Mouse (Mus musculus) forebrain, embryonic 11.5 days (tissue): Measurements from ENCODE around the gene Tnk2. TPM values are rescaled to one million over a fixed set of nuclear protein-coding genes. Genes with fewer than 3 reads are reported as not detected.

Experiments
- ATAC-seq: fragments of 200-750 bp; cut with Nextera tagmentation; replicated peaks from 2 replicates; pipeline ENCODE4 v1.8.0; 2017; ENCODE audit warnings: moderate TSS enrichment; ENCODE audit not compliant: low FRiP score
- DNase-seq: peaks from one replicate; pipeline ENCODE4 v3.0.0-alpha.2; 2017; ENCODE audit warnings: low spot score
- H3K27ac ChIP-seq: fragments of 300-500 bp; sonication (generic); 2 replicates; pipeline ENCODE4 v1.5.1; 2014; ENCODE audit warnings: low read depth, low read length
- H3K27me3 ChIP-seq: fragments of 300-500 bp; sonication (generic); 2 replicates; pipeline ENCODE4 v1.6.1; 2014; ENCODE audit warnings: mild to moderate bottlenecking, low read length, mixed read lengths; ENCODE audit not compliant: control insufficient read depth, insufficient read depth
- H3K36me3 ChIP-seq: fragments of 300-500 bp; sonication (generic); 2 replicates; pipeline ENCODE4 v1.6.1; 2014; ENCODE audit warnings: mild to moderate bottlenecking, low read length, moderate library complexity, mixed read lengths; ENCODE audit not compliant: control insufficient read depth, insufficient read depth
- H3K4me1 ChIP-seq: fragments of 300-500 bp; sonication (generic); replicated peaks from 2 replicates; pipeline ENCODE4 v1.6.1; 2014; ENCODE audit warnings: low read length, mixed read lengths; ENCODE audit not compliant: control insufficient read depth, insufficient read depth
- H3K4me2 ChIP-seq: fragments of 300-500 bp; sonication (generic); 2 replicates; pipeline ENCODE4 v1.6.1; 2014; ENCODE audit warnings: low read depth, mild to moderate bottlenecking, low read length, moderate library complexity, mixed read lengths; ENCODE audit not compliant: severe bottlenecking
- H3K4me3 ChIP-seq: fragments of 300-500 bp; sonication (generic); 2 replicates; pipeline ENCODE4 v1.5.1; 2014; ENCODE audit warnings: low read depth, low read length
- H3K9ac ChIP-seq: fragments of 300-500 bp; sonication (generic); 2 replicates; pipeline ENCODE4 v1.6.1; 2014; ENCODE audit warnings: low read length
- H3K9me3 ChIP-seq: fragments of 300-500 bp; sonication (generic); 2 replicates; pipeline ENCODE4 v1.6.1; 2016; ENCODE audit warnings: low read length, mixed read lengths; ENCODE audit not compliant: control insufficient read depth
- WGBS: fragments of 180-500 bp; shearing (Covaris S2); extraction: QIAGEN DNeasy Blood & Tissue Kit; methylation state at CpG from one replicate; pipeline ENCODE4 v1.1.7; 2014; 5-methylcytosine and 5-hydroxymethylcytosine counted together
- polyA plus RNA-seq: library from polyadenylated mRNA; unstranded; fragments of >200 nt; fragmentation: Nextera tagmentation; extraction: Ambion mirVana; gene quantifications from 2 replicates; pipeline ENCODE4 v1.2.1, GENCODE M21; 2014

Tnk2 gene
- polyA plus RNA-seq, 1 experiment from 2014 or later: 11.2 TPM

DNA sequence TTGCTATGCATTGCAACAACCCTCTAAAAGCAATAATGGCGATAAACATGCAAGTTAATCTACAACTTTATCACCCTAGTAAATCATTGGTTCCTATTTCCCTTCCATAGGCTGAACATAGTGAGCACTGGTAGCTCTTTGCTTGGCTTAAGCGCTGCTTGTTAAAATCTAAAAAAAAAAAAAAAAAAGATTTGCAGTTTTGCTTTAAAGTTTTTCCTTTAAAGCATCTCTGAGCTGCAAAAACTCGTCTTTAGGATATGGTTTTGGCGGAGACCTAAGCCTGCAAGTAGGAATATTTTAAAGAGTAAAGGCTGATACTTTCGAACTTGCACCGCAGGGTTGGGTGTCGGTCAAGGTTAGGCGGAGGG, 35.3 kb upstream of the Tnk2 start:
- DNase-seq (no peak), ATAC-seq (no peak)
- Histone ChIP-seq H3K36me3 (no peaks in the 10 kb centered on the region), H3K4me1 (peaks cover 2% of the 10 kb centered on the region; the same call in 1 of the 2 replicates), H3K4me3 (peak overlapping the region; percentile 76), H3K9me3 (no peaks in the 10 kb centered on the region), H3K27ac (peak overlapping the region; percentile 89; the same call in 1 of the 2 replicates), H3K9ac (peak overlapping the region; percentile 89), H3K27me3 (no peaks in the 10 kb centered on the region), H3K4me2 (peak overlapping the region; percentile 62)
- WGBS: 12% methylated on average over 8 of the region's 8 CpGs

DNA sequence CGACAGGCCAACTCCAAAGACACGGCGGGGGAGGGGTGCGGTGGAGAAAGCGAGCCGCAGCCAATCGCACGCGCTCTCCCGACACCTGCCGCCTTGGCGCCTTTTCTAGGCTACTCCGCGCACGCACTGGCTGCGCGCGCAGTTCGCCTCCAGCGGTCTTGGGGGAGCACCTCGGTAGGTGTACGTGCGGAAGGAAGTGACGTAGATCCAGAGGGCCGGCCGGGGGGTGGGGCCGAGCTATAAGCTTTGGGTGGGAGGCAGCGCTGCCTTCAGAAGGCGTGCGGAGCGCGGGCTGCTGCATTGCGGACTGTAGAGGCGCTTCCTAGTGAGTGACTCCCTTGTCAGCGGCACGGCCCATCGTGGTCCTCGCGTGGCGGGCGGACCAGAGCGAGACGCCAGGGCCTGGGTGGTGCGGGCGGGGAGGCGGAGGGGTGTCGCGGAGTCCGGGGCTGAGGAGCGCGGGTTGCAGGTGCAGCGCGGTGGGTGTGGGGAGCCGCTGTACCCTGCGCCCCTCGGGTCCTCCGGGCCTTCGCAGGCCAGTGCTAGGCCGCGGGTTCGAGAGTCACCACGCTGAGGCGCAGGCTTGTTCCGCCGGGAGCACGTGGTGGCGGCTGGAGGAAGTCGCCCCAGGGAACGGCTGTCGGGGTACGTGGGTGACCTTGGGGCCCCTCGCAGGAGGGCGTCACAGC, 34.8 kb upstream of the Tnk2 start, which contains the start of gene Tfrc:
Tfrc (plus strand) TSS at position 209 of the 689 bp plus-strand sequence.
- Histone ChIP-seq H3K27me3 (no peaks in the 10 kb centered on the region), H3K4me3 (peak within 1 kb of the TSS; percentile 76), H3K9ac (peak within 1 kb of the TSS; percentile 89), H3K27ac (peak within 1 kb of the TSS; percentile 89), H3K9me3 (no peaks in the 10 kb centered on the region), H3K4me2 (peak within 1 kb of the TSS; percentile 62), H3K36me3 (no peaks in the 10 kb centered on the region), H3K4me1 (peaks cover 2% of the 10 kb centered on the region; the same call in 1 of the 2 replicates)
- DNase-seq (peak; percentile 100), ATAC-seq (peak; percentile 99)
- WGBS: under 1% methylated on average over 73 of the region's 73 CpGs

DNA sequence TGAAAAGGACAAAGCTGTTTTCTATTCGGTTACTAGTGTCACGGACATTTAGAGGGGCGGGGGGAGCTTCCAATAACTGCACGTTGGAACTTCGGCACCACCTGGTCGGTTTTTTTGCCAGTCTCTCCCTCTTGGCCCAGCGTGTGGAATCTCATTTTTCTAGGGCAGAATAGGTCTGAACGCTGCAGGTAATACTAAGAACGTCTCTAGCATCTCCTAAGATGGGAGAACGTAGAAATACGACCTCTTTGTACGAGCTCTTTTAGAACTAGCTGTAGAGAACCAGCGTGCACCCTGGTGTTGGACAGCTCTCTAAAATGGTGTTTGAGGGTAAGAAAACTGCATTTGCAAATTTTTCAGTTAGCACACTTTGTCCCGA, 34.3 kb upstream of the Tnk2 start:
- H3K4me1 ChIP-seq: peaks cover 2% of the 10 kb centered on the region; the same call in 1 of the 2 replicates
- peak overlapping the region; percentile 76 for H3K4me3 ChIP-seq
- ATAC-seq (0 out of 2 replicates have a peak, but pooled peaks have one; percentile 1), DNase-seq (no peak)
- no peaks in the 10 kb centered on the region for H3K9me3 ChIP-seq
- no peaks in the 10 kb centered on the region for H3K27me3 ChIP-seq
- H3K27ac ChIP-seq: peak overlapping the region; percentile 89
- 0% methylated on average over 14 of the region's 14 CpGs for WGBS
- peak overlapping the region; percentile 89 for H3K9ac ChIP-seq
- H3K4me2 ChIP-seq: peak overlapping the region; percentile 62
- H3K36me3 ChIP-seq: no peaks in the 10 kb centered on the region

DNA sequence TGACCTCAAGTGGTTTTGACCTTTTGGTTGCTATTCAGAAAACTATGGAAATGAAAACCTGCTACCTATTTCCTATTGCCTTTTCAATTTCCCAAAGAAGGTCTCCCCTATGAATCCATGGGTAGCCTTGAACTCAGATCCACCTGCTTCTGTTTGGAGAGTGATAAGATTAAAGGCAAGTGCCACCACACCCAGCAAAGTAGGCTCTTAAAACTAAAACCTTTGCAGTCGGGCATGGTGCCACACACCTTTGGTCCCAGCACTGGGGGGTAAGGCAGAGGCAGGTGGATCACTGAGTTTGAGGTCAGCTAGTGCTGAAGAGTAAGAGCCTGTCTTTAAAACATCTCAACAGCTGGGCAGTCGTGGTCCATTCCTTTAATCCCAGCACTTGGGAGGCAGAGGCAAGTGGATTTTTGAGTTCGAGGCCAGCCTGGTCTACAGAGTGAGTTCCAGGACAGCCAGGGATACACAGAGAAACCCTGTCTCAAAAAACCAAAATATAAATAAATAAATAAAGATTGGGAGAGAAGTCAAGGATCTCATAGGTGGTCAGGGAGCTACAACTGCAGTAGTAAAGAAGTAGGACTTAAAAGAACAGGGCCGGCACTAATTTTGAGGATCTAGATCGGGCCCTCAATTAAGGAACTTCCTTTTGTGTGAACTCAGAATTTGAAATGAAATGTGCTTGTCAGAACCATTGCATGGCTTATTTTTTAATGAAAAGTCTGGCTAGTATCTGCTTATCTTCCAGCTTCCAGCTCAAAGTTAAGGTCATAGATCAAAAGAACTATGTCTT, 33.0 kb upstream of the Tnk2 start:
- DNase-seq: no peak
- H3K36me3 ChIP-seq: no peaks in the 10 kb centered on the region; the same call in 1 of the 2 replicates
- H3K27ac ChIP-seq: no peak overlapping the region
- H3K4me1 ChIP-seq: peaks cover 2% of the 10 kb centered on the region; the same call in 1 of the 2 replicates
- H3K4me2 ChIP-seq: peak overlapping the region; percentile 62
- ATAC-seq: no peak
- H3K4me3 ChIP-seq: peak overlapping the region; percentile 76
- no peaks in the 10 kb centered on the region for H3K27me3 ChIP-seq
- 75% methylated on average over 5 of the region's 5 CpGs for WGBS
- peak overlapping the region; percentile 89; the same call in 1 of the 2 replicates for H3K9ac ChIP-seq
- no peaks in the 10 kb centered on the region for H3K9me3 ChIP-seq

DNA sequence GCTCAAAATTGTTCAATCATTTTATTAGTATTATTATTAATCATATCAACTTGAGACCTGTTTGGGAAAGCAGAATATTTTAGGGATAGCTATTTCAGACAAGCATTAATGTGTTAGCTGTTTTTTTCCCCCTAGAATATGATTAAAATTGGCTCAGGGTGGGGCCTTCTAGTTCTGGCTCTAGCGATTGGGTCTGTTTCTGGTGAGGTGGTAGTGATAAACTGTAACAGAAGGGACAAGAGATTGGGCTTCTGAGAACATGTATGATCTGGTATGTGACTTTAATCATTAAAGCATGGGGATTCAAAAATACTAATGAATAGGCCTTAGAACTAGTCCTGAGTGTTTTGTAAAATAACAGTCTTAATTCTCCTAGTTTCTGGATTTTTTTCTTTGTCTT, 31.6 kb upstream of the Tnk2 start:
- H3K9me3 ChIP-seq: no peaks in the 10 kb centered on the region
- H3K36me3 ChIP-seq: no peaks in the 10 kb centered on the region; the same call in 1 of the 2 replicates
- WGBS: 87% methylated on average over 1 of the region's 1 CpGs
- no peak for ATAC-seq
- no peak overlapping the region for H3K4me2 ChIP-seq
- no peak overlapping the region for H3K4me3 ChIP-seq
- peaks cover 2% of the 10 kb centered on the region; the same call in 1 of the 2 replicates for H3K4me1 ChIP-seq
- H3K9ac ChIP-seq: no peak overlapping the region
- H3K27ac ChIP-seq: no peak overlapping the region
- no peak for DNase-seq
- no peaks in the 10 kb centered on the region for H3K27me3 ChIP-seq

DNA sequence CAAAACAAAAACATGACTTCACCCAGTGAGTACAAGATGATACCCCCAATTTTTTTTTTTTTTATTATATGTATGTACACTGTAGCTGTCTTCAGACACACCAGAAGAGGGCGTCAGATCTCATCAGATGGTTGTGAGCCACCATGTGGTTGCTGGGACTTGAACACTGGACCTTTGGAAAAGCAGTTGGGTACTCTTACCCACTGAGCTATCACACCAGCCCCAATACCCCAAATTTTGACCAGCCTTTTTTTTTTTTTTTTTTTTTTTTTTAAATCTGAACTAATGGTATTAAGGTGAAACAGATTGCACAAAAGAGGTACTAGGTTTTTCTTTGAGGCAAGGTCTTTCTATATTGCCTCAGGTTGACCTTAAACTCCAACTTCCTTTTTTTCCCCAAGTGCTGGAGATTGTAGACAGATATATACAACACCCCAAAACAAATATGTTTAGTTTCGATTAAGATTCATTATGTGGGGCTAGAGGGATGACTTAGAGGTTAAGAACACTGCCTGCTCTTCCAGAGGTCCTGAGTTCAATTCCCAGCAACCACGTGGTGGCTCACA, 30.3 kb upstream of the Tnk2 start:
- no peaks in the 10 kb centered on the region; the same call in 1 of the 2 replicates for H3K36me3 ChIP-seq
- no peaks in the 10 kb centered on the region for H3K9me3 ChIP-seq
- no peak for DNase-seq
- 86% methylated on average over 3 of the region's 3 CpGs for WGBS
- H3K4me2 ChIP-seq: no peak overlapping the region
- H3K4me3 ChIP-seq: no peak overlapping the region
- ATAC-seq: no peak
- peaks cover 2% of the 10 kb centered on the region; the same call in 1 of the 2 replicates for H3K4me1 ChIP-seq
- no peak overlapping the region for H3K9ac ChIP-seq
- H3K27ac ChIP-seq: no peak overlapping the region
- no peaks in the 10 kb centered on the region for H3K27me3 ChIP-seq

DNA sequence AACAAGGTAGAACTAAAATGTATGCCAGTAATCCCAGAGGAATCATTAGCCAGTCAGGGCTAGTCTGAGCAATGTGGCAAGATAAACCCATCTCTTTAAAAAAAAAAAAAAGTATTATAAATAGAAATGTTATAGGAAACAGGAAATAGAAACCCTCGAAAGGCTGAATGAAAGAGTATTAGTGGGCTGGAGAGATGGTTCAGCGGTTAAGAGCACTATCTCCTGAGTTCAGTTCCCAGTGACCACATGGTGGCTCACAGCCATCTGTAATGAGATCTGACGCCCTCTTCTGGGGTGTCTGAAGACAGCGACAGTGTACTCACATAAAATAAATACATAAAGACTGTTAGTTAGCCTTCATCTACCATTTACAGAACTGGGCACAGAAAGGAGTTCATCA, 29.6 kb upstream of the Tnk2 start:
- Histone ChIP-seq H3K4me1 (peaks cover 2% of the 10 kb centered on the region; the same call in 1 of the 2 replicates), H3K4me3 (no peak overlapping the region), H3K9me3 (no peaks in the 10 kb centered on the region), H3K27me3 (no peaks in the 10 kb centered on the region), H3K9ac (no peak overlapping the region), H3K27ac (no peak overlapping the region), H3K36me3 (no peaks in the 10 kb centered on the region; the same call in 1 of the 2 replicates), H3K4me2 (no peak overlapping the region)
- ATAC-seq: no peak
- no peak for DNase-seq
- WGBS: 68% methylated on average over 4 of the region's 4 CpGs

DNA sequence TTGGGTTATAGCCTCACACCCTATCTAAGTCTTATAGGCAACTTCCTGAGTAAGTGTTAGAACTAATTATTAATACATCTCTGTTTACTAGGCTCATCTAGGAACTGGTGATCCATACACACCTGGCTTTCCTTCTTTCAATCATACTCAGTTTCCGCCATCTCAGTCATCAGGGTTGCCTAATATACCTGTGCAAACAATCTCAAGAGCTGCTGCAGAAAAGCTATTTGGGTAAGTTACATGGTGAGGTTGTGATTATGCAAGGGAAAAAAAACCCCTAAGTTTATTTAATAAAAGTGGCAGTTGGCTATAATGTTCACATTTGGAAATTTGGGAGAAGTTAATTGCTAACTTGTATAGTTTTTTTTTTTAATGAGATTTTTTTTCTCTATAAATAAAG, 24.7 kb upstream of the Tnk2 start:
- Histone ChIP-seq H3K36me3 (no peaks in the 10 kb centered on the region; the same call in 1 of the 2 replicates), H3K4me1 (no peaks in the 10 kb centered on the region), H3K9ac (no peak overlapping the region), H3K27me3 (no peaks in the 10 kb centered on the region), H3K4me3 (no peak overlapping the region), H3K4me2 (no peak overlapping the region), H3K27ac (no peak overlapping the region), H3K9me3 (no peaks in the 10 kb centered on the region)
- ATAC-seq (no peak), DNase-seq (no peak)
- 88% methylated on average over 1 of the region's 1 CpGs for WGBS
